ENCODE assay signal across 15 mouse cellular contexts in genomic region chr9:103620517-103621212, GRCm38 (mm10).
"Had no signal": no experiment of that assay in that cellular context is flagged by ENCODE, and none has a peak within 500 bp of the region (broad histone marks: within the 10 kb centered on the region; RNA-seq: fewer than 3 reads in every experiment).

No protein-coding gene starts in this region.

- H3K36me3 ChIP-seq: intestine, embryonic 15.5 days; liver, embryonic 13.5 days; midbrain, embryonic 12.5 days; neural tube, embryonic 13.5 days had no signal

- ATAC-seq: intestine, embryonic 15.5 days; lung, postnatal 0 days; midbrain, embryonic 16.5 days had no signal

- H3K9ac ChIP-seq: intestine, embryonic 15.5 days; liver, embryonic 13.5 days; midbrain, embryonic 12.5 days; neural tube, embryonic 13.5 days had no signal

- H3K27me3 ChIP-seq: intestine, embryonic 15.5 days; liver, embryonic 13.5 days; neural tube, embryonic 13.5 days had no signal

- H3K9me3 ChIP-seq: intestine, embryonic 15.5 days; liver, embryonic 13.5 days had no signal

- H3K4me1 ChIP-seq: intestine, embryonic 15.5 days; liver, embryonic 13.5 days; midbrain, embryonic 12.5 days; neural tube, embryonic 13.5 days had no signal

- DNase-seq: kidney, adult 9 months; kidney, postnatal 10 days; kidney, postnatal 4 days; left cerebral cortex, postnatal 4 days; liver, embryonic 13.5 days; lung, adult 2 months; lung, postnatal 4 days; right cerebral cortex, postnatal 14 days; thymus, postnatal 36 days had no signal

- H3K4me2 ChIP-seq: intestine, embryonic 15.5 days; liver, embryonic 13.5 days; midbrain, embryonic 12.5 days; neural tube, embryonic 13.5 days had no signal

- H3K4me3 ChIP-seq: intestine, embryonic 15.5 days; layer of hippocampus, adult 2 months; liver, embryonic 13.5 days; midbrain, embryonic 12.5 days; neural tube, embryonic 13.5 days had no signal

- H3K27ac ChIP-seq: intestine, embryonic 15.5 days; liver, embryonic 13.5 days; midbrain, embryonic 12.5 days; neural tube, embryonic 13.5 days had no signal
